Mouse (Mus musculus) stomach, embryonic 14.5 days (tissue): ENCODE results near the gene Oxa1l. TPM values are rescaled to one million over a fixed set of nuclear protein-coding genes. Genes with fewer than 3 reads are reported as not detected.
"Not testable (repeated sequence)": the region's sequence is repeated elsewhere in the genome, so short reads cannot be mapped to it uniquely, and the experiment has no call there.

ENCODE experiments used
- ATAC-seq: fragments of 200-750 bp; cut with Nextera tagmentation; 2 replicates; pipeline ENCODE4 v1.8.0; 2017; ENCODE audit warnings: low read depth, moderate TSS enrichment; ENCODE audit not compliant: insufficient number of reproducible peaks, insufficient read depth, low FRiP score
- H3K27ac ChIP-seq: fragments of 300-500 bp; sonication (generic); 2 replicates; pipeline ENCODE4 v1.5.1; 2014; ENCODE audit warnings: mild to moderate bottlenecking, low read length, moderate library complexity, mixed read lengths
- H3K27me3 ChIP-seq: fragments of 300-500 bp; sonication (generic); 2 replicates; pipeline ENCODE4 v1.6.1; 2014; ENCODE audit warnings: low read length, control low read depth, mixed read lengths; ENCODE audit not compliant: control insufficient read depth, insufficient read depth
- H3K36me3 ChIP-seq: fragments of 300-500 bp; sonication (generic); 2 replicates; pipeline ENCODE4 v1.6.1; 2014; ENCODE audit warnings: mild to moderate bottlenecking, control low read depth, low read length, moderate library complexity, mixed read lengths; ENCODE audit not compliant: control insufficient read depth, insufficient read depth
- H3K4me1 ChIP-seq: fragments of 300-500 bp; sonication (generic); 2 replicates; pipeline ENCODE4 v1.6.1; 2014; ENCODE audit warnings: low read length, control low read depth, mixed read lengths; ENCODE audit not compliant: control insufficient read depth, insufficient read depth
- H3K4me2 ChIP-seq: fragments of 300-500 bp; sonication (generic); replicated peaks from 2 replicates; pipeline ENCODE4 v1.6.1; 2014; ENCODE audit warnings: low read depth, low read length, control low read depth
- H3K4me3 ChIP-seq: fragments of 300-500 bp; sonication (generic); 2 replicates; pipeline ENCODE4 v1.5.1; 2014; ENCODE audit warnings: low read depth, low read length, control low read depth
- H3K9ac ChIP-seq: fragments of 300-500 bp; sonication (generic); replicated peaks from 2 replicates; pipeline ENCODE4 v1.6.1; 2014; ENCODE audit warnings: low read depth, mild to moderate bottlenecking, control low read depth, low read length, moderate library complexity, mixed read lengths
- H3K9me3 ChIP-seq: fragments of 300-500 bp; sonication (generic); 2 replicates; pipeline ENCODE4 v1.6.1; 2016; ENCODE audit warnings: low read depth, low read length, control low read depth; ENCODE audit not compliant: control insufficient read depth
- WGBS: fragments of 180-500 bp; shearing (Covaris S2); extraction: QIAGEN DNeasy Blood & Tissue Kit; methylation state at CpG from one replicate; pipeline ENCODE4 v1.1.7; 2014; 5-methylcytosine and 5-hydroxymethylcytosine counted together
- polyA plus RNA-seq: library from polyadenylated mRNA; unstranded; fragments of >200 nt; fragmentation: Nextera tagmentation; extraction: Ambion mirVana; gene quantifications from 2 replicates; pipeline ENCODE4 v1.2.1, GENCODE M21; 2014

The Oxa1l gene
- polyA plus RNA-seq, 1 experiment from 2014 or later: 53.6 TPM

DNA sequence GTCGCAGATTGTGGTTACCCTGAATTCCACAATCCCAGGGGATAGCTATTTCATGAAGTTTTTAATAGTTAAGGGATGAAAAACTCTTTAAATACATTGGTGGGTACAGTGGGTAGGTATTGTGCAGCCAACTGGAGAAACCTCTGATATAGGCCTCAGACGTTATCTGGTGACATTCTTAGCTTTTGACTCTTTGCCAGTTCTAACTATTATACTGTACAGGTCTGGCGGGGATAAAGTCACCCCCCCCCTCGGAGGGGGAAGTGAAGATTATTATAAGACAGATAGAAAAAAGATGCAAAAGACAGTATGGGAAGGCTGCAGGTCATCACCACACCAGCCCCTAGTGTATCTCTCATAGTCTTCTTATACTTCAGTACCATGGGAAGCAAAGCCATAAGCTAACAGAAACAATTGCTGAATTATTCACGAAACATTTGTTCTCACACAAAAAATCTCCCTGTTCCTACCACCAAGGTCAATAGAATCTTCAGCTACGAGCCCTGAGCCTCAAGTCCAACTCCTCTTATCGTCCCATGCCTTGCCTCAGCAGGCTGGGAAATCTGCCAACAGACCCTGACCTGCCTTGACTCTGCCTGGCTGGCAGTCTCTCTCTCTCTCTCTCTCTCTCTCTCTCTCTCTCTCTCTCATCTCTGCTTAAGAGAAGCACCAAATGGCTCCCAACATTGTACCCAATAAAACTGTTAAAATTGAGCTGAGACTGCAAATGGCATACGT is 27.0 kb upstream of the Oxa1l start:
- Histone ChIP-seq H3K4me3 (no peak overlapping the region), H3K27me3 (no peaks in the 10 kb centered on the region), H3K4me2 (no peak overlapping the region), H3K9me3 (no peaks in the 10 kb centered on the region), H3K9ac (no peak overlapping the region), H3K36me3 (no peaks in the 10 kb centered on the region), H3K27ac (no peak overlapping the region), H3K4me1 (no peaks in the 10 kb centered on the region)
- 62% methylated on average over 8 of the region's 8 CpGs for WGBS
- no peak for ATAC-seq

DNA sequence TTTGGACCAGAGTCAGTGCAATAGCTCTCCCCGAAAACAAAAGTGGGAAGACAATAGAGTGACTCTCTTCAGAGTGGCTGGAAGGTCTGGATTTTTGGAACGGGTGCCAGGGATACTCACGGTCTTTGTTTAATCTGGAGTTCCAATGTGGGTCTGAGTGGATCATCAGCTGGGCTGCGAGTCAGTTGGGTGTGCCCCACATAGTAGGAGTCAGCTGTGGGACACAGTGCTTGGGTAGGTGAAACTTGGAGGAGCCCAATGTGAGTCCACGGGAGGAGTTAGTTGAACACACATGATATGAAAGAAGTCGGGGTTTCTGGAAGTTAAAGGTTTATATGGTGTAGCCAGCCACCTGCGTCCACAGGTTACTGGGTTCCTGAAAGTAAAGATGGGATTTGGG is 19.8 kb upstream of the Oxa1l start:
- H3K9ac ChIP-seq: no peak overlapping the region
- no peaks in the 10 kb centered on the region for H3K27me3 ChIP-seq
- ATAC-seq: no peak
- no peaks in the 10 kb centered on the region for H3K36me3 ChIP-seq
- no peaks in the 10 kb centered on the region for H3K9me3 ChIP-seq
- H3K4me1 ChIP-seq: no peaks in the 10 kb centered on the region
- H3K4me3 ChIP-seq: no peak overlapping the region
- 60% methylated on average over 7 of the region's 7 CpGs for WGBS
- no peak overlapping the region for H3K4me2 ChIP-seq
- no peak overlapping the region for H3K27ac ChIP-seq

DNA sequence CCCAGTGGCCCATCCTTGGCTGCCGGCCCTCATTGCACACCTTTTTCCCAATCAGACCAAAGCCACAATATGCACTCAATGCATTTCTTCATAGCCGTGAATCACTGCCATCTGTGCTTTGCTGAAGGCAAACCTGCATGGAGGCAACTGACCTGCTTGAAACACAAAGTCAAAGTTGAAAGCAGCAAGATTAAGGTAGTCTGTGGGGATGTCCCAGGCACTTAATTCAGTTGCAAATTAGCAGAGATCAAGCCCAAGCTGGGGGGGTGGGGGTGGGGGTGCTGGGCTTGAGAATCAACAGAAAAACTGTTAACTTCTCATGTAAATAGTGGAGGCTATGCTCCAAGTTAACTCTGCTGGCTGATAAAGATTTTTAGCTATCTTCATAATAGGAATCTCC is 18.8 kb upstream of the Oxa1l start:
- H3K9ac ChIP-seq, H3K27ac ChIP-seq, H3K4me3 ChIP-seq, H3K36me3 ChIP-seq, H3K4me1 ChIP-seq, H3K27me3 ChIP-seq, H3K4me2 ChIP-seq, ATAC-seq, H3K9me3 ChIP-seq: not testable (repeated sequence)
- whole genome bisulfite sequencing: 30% methylated on average over 2 of the region's 2 CpGs

DNA sequence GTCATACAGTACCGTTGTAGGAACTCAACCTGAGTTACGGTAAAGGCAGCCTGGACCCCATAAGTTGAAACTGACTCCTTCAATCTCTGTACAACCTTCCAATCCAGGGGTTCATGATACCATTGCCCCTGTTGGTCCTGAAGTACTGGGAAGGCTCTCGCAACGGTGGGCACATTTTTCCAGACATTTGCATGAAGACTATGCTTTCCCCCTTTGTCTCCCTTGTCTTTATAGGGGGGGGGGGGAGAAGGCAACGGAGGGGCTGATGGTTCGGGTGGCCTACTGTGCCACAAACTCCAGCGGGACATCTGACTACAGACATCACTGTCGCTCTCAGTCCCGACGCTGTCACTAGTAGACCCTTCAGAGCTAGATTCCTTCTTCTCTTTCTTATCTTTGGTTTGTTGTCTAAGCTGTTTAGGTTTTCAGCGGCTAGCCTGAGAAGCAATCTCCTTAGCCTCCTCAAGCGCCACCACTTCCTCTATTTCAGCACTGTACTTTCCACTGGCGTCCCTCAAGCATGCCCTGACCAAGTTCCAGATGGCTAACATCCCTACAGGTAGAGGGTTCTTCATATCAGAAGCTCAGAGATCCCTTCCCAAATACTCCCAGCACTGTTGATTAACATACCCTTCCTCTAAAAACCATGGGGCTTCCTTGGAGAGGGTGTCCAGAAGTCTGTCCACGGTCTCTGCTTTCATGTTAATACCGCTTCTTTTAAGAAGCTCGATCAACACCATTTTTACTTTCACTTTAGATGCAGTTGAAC is 9.7 kb upstream of the Oxa1l start:
- H3K4me1 ChIP-seq, H3K4me3 ChIP-seq, H3K27me3 ChIP-seq, H3K9ac ChIP-seq, H3K9me3 ChIP-seq, ATAC-seq, H3K27ac ChIP-seq, H3K36me3 ChIP-seq, H3K4me2 ChIP-seq: not testable (repeated sequence)
- WGBS: 90% methylated on average over 16 of the region's 16 CpGs

- Histone ChIP-seq H3K27ac (no peak overlapping the region), H3K9me3 (no peaks in the 10 kb centered on the region), H3K36me3 (no peaks in the 10 kb centered on the region), H3K27me3 (no peaks in the 10 kb centered on the region), H3K9ac (no peak overlapping the region), H3K4me3 (no peak overlapping the region), H3K4me2 (no peak overlapping the region), H3K4me1 (no peaks in the 10 kb centered on the region)
- WGBS: 80% methylated on average over 8 of the region's 8 CpGs
- no peak for ATAC-seq
Observed at GRCm38 (mm10) chr14:54352314-54352713, 8.3 kb upstream of the Oxa1l start.

GRCm38 (mm10) chr14:54354406-54354805 is 6.2 kb upstream of the Oxa1l start:
- WGBS: 31% methylated on average over 1 of the region's 1 CpGs
- ATAC-seq: no peak
- Histone ChIP-seq H3K4me2 (no peak overlapping the region), H3K27me3 (no peaks in the 10 kb centered on the region), H3K27ac (no peak overlapping the region), H3K9ac (no peak overlapping the region), H3K4me1 (no peaks in the 10 kb centered on the region), H3K36me3 (no peaks in the 10 kb centered on the region), H3K4me3 (no peak overlapping the region), H3K9me3 (no peaks in the 10 kb centered on the region)

DNA sequence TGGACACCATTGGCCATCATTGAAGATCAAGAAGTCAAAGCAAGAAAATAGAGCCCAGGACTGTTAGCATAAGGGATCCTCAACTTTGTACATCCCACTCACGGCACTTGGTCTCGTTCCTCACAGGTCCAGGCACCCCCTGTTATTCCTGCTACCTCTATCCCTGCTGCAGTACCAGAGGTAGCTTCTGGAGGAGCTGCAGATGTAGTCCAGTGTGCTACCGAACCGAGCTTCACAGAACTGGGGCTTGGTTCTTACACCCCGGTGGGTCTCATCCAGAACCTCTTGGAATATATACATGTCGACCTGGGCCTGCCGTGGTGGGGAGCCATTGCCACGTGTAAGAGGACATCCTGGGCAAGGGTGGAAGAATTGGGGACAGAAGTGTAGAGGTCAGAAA is 2.5 kb downstream of the Oxa1l start:
- H3K4me2 ChIP-seq: no peak overlapping the region
- no peak for ATAC-seq
- no peaks in the 10 kb centered on the region for H3K27me3 ChIP-seq
- H3K9me3 ChIP-seq: no peaks in the 10 kb centered on the region
- no peak overlapping the region for H3K27ac ChIP-seq
- peaks cover 29% of the 10 kb centered on the region for H3K36me3 ChIP-seq
- 94% methylated on average over 8 of the region's 8 CpGs for WGBS
- no peak overlapping the region for H3K9ac ChIP-seq
- H3K4me1 ChIP-seq: peaks cover 8% of the 10 kb centered on the region; the same call in 1 of the 2 replicates
- H3K4me3 ChIP-seq: no peak overlapping the region

DNA sequence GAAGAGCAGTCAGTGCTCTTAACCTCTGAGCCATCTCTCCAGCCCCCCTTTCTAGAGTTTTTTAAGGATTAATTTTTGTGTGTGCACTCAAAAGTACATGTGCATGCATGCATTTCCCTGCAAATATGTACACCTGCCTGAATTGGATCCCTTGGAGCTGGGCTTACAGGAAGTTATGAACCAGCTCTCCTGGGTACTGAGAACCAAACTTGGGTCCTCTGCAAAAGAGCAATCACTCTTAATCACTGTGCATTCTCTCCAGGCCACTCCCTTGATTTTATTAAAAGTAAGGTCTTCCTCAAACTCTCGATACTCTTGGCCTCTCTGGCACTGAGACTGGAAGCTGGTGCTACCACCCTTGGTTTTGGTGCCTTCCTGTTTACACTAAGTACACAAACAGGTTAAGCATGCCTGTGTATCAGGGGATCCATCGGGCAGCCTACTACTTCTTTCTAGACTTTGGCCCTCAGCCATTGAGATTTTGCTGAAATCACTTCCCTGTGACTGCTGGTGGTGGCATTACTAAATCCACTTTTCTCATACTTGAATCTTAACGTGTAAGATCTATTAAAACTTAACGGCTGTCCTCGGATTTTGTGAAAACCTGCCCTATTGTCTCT is 4.5 kb downstream of the Oxa1l start:
- Histone ChIP-seq H3K4me3 (no peak overlapping the region), H3K9ac (no peak overlapping the region), H3K27me3 (no peaks in the 10 kb centered on the region), H3K27ac (no peak overlapping the region), H3K4me2 (no peak overlapping the region), H3K36me3 (peaks cover 45% of the 10 kb centered on the region), H3K4me1 (peaks cover 8% of the 10 kb centered on the region; the same call in 1 of the 2 replicates), H3K9me3 (no peaks in the 10 kb centered on the region)
- WGBS: 88% methylated on average over 5 of the region's 5 CpGs
- ATAC-seq: no peak
